Mouse (Mus musculus) megakaryocyte, embryonic 14.5 days (primary cell): ENCODE results near the gene Mia2. TPM values are rescaled to one million over a fixed set of nuclear protein-coding genes. Genes with fewer than 3 reads are reported as not detected.
"Not testable (repeated sequence)": the region's sequence is repeated elsewhere in the genome, so short reads cannot be mapped to it uniquely, and the experiment has no call there.

Experiments used
- H3K27me3 ChIP-seq: replicated peaks from 2 replicates; pipeline ENCODE3; 2012; ENCODE audit warnings: inconsistent platforms
- H3K36me3 ChIP-seq: replicated peaks from 2 replicates; pipeline ENCODE3; 2012; ENCODE audit warnings: low read length, inconsistent platforms, mixed read lengths
- H3K4me1 ChIP-seq: 2 replicates; pipeline ENCODE4 v1.6.1; 2012; ENCODE audit warnings: inconsistent platforms
- H3K4me3 ChIP-seq: replicated peaks from 2 replicates; pipeline ENCODE3; 2012; ENCODE audit warnings: moderate library complexity, mild to moderate bottlenecking, inconsistent platforms
- H3K9me3 ChIP-seq: 2 replicates; pipeline ENCODE4 v1.6.1; 2012; ENCODE audit warnings: inconsistent platforms
- FLI1 ChIP-seq: IDR thresholded peaks from 2 replicates; pipeline ENCODE4 v1.6.1; 2012; ENCODE audit warnings: low read length, inconsistent platforms, mixed read lengths
- GATA1 ChIP-seq: IDR thresholded peaks from 3 replicates; pipeline ENCODE4 v1.6.1; 2012; ENCODE audit warnings: mixed read lengths, low read length, inconsistent platforms, borderline replicate concordance
- polyA plus RNA-seq: library from polyadenylated mRNA; stranded (reverse); fragments of >175 nt; gene quantifications from 2 replicates; pipeline ENCODE4 v1.2.3, GENCODE M21; 2012; ENCODE audit warnings: low replicate concordance; ENCODE audit not compliant: insufficient read depth

The Mia2 gene
- polyA plus RNA-seq, 1 experiment, result 26.3 TPM

DNA sequence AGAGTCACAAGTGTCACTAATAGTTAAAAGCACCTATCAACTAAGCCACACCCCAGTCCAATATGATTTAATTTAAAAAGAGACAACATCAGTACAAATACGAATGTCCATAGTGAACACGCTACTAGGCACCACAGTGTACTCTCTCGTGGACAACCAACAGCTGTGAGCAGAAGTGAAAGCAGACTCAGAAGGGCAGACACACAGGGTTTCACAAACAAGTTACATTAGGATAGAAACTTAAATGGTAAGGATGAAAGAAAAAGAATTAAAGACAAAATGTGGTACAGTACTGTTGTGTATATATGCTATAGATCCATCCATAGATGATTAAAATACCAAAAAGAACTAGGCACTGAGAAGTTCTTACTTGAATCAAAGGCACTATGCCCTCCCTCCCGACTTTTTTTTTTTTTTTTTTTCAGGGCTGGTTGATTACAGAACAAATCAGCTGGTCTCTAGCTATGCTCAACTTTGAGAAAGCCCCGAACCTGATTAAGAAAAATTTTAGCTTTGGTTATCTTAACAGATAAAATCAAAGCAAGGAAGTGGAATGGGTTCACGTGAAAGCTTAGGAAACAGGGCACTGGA is 121.2 kb downstream of the Mia2 start:
- Histone ChIP-seq H3K36me3 (peaks cover 21% of the 10 kb centered on the region), H3K27me3 (no peaks in the 10 kb centered on the region), H3K9me3 (no peaks in the 10 kb centered on the region), H3K4me3 (peak overlapping the region; percentile 93), H3K4me1 (peaks cover 56% of the 10 kb centered on the region)
- TF ChIP-seq GATA1 (no peak), FLI1 (no peak)

DNA sequence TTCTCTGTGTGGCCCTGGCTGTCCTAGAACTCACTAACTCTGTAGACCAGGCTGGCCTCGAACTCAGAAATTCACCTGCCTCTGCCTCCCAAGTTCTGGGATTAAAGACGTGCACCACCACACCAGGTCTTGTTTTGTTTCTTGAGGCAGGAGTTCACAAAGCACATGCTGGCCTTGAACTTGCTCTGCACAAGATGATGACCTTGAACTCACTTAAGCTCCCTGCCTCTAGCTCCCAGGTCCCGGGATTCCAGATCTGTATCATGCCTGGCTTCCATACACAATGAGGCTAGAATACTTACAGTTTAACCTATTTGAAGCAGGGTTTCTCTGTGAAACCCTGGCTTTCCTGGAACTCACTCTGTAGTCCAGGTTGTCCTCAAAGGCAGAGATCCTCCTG is 121.7 kb downstream of the Mia2 start:
- TF ChIP-seq GATA1, result no peak
- no peak for TF ChIP-seq FLI1
- H3K4me3 ChIP-seq, result peak overlapping the region; percentile 93
- peaks cover 17% of the 10 kb centered on the region for H3K36me3 ChIP-seq
- H3K4me1 ChIP-seq, result peaks cover 56% of the 10 kb centered on the region
- H3K27me3 ChIP-seq, result no peaks in the 10 kb centered on the region
- no peaks in the 10 kb centered on the region for H3K9me3 ChIP-seq

DNA sequence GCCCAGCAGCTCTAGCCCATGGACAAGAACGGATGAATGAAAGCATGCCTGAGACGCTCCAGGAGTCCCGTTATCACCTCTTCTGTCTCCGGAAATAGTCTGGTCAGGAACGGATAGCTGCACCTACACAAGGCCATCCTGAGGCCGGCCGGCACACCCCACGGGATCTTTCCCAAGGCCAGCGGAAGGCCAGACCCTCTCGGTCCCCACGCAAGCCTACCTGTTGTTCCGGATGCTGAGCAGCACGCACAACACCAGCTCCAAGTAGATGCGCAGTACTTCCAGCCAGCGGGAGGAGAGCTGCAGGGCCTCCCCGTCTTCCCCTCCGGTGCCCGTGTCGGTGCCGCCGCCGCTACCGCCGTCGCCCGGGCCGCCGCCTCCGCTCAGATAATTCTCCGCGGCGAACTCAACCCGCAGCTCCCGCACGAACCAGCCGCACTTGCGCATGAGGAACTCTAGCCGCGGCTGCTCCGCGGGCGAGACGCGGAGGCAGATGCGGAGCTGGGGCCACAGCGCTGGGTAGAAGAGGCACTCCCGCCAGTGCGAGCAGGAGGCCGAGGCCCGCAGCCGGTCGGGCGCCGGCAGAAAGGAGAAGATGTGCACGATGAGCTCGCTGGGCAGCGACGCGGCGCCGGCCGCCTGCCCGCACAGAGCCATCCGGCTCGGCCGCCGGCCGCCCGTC is 123.2 kb downstream of the Mia2 start:
- Histone ChIP-seq H3K9me3 (no peaks in the 10 kb centered on the region), H3K27me3 (no peaks in the 10 kb centered on the region), H3K4me3 (peak overlapping the region; percentile 93), H3K4me1 (peaks cover 42% of the 10 kb centered on the region), H3K36me3 (peaks cover 3% of the 10 kb centered on the region)
- TF ChIP-seq FLI1, result no peak
- no peak for TF ChIP-seq GATA1

DNA sequence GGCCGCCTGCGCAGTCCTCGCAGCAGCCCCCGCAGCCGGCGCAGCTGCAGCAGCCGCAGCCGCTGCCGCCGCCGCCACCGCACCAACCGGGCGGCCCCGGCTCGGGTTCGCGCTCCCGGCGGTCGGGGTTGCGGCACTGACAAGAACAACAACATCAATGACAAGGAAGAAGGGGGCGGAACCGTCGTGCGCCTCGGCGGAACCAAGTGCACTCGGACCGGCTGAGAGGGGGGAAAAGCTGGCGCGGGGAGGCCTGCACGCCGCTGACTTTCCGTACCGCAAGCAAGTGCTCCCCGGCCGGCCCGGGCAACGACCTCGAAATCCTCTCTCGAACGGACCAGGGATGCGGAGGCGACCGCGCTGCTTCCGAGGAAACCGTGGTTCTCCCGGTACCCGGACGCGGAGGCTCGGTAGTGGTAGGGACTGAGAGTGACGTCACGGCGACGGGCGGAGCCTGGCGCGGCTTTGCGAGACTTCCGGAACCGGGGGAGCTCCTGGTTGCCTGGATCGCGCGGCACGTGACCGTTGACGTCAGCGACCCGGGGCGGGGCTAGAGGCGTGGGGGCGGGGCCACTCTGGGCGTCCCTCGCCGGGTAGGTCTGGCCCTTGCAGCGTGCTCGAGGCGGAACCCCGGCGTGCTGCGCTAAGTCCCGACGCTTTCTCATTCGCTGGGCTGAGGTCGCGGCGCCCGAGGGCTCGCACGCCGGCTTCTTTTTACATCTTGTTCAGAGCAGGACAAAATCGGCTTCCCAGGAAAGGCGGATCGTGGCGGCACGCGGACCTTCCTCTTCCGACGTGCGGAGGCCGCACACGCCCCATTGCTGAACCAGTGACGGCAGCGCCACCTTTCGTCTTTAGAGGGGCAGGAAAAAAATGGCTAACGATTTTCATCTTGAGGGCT is 124.0 kb downstream of the Mia2 start, which contains the start of gene Fbxo33:
Fbxo33 (minus strand) TSS at position 401 of the 901 bp plus-strand sequence.
- Histone ChIP-seq H3K4me3 (peak within 1 kb of the TSS; percentile 93), H3K27me3 (no peaks in the 10 kb centered on the region), H3K4me1 (peaks cover 38% of the 10 kb centered on the region), H3K36me3 (peaks cover under 1% of the 10 kb centered on the region), H3K9me3 (no peaks in the 10 kb centered on the region)
- 0 out of 2 replicates have a peak, but pooled peaks have one; percentile 16 for TF ChIP-seq FLI1
- TF ChIP-seq GATA1, result no peak

DNA sequence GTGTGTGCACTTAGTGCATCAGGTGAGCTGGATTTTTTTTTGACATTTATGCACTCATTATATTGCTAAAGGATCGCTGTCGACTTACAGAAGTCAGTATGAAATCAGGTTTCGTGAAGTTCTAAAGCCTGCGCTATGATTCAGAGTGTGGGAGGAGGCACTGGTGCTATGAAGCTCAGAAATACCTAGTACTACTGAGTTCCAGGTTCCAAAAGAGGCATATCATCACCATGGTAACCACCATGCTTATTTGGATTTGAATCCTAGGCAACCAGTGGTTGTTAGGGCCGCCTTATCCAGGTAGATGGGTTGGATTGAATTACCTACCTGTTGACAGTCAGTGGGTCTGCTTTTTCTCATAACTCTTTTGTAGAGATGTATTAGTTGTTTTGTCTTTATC is 132.8 kb downstream of the Mia2 start:
- peaks cover 3% of the 10 kb centered on the region; the same call in 1 of the 2 replicates for H3K4me1 ChIP-seq
- peaks cover 12% of the 10 kb centered on the region for H3K9me3 ChIP-seq
- no peaks in the 10 kb centered on the region for H3K36me3 ChIP-seq
- H3K27me3 ChIP-seq, result no peaks in the 10 kb centered on the region
- H3K4me3 ChIP-seq, result no peak overlapping the region
- TF ChIP-seq FLI1 (no peak), GATA1 (no peak)

DNA sequence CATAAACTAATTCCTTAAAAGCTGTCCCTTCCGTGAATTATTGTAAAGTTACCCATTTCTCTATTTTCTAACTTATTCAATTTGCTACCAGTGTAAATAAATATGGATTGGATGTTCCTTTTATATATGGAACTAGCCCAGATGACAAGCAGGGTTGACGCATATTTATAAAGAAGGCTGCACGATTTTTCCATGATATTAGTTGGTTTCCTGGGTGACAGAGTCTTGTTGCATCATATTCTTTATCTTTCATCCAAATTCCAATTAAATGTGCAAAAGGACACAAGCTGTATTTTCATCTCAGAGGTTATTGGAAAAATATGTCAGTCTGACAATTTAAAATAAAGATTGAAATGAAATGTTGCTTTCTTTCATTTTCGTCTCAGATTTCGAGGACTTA is 142.8 kb downstream of the Mia2 start:
- H3K27me3 ChIP-seq, result no peaks in the 10 kb centered on the region
- no peaks in the 10 kb centered on the region for H3K36me3 ChIP-seq
- 0 out of 2 replicates have a peak, but pooled peaks cover 2% of the 10 kb centered on the region for H3K9me3 ChIP-seq
- no peaks in the 10 kb centered on the region for H3K4me1 ChIP-seq
- no peak for TF ChIP-seq GATA1
- TF ChIP-seq FLI1, result no peak
- no peak overlapping the region for H3K4me3 ChIP-seq

DNA sequence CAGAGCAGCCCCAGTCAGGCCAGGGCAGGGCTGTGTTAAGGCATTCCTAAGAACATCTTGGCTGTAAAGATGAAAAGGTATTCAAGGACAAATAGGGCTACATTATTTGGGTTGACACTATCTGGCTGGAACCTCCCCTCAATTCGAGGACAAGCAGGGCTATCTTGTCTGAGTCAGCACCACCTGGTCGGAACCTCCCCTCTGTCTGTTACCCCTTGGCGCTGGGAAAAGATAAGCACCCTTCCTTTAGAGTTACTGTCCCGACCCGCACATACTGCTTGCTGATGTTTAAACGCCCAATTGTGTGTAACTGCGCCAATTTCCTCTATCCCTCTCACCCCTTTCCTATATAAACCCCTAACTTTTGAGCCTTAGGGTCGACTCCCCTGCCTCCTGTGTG is 145.4 kb downstream of the Mia2 start:
- H3K9me3 ChIP-seq, H3K4me1 ChIP-seq, H3K36me3 ChIP-seq, H3K27me3 ChIP-seq, H3K4me3 ChIP-seq: not testable (repeated sequence)

Other genes with a start within 250 kb of the Mia2 start
- gene Sec23a, start 83.8 kb upstream of the Mia2 start, polyA plus RNA-seq, result 1.2 and 1.5 TPM in 2 replicates
- gene Gemin2, start 82.4 kb upstream of the Mia2 start, polyA plus RNA-seq, result 1.8 TPM in 1 of 2 replicates, not detected in the other
- gene Trappc6b, start 34.3 kb upstream of the Mia2 start, polyA plus RNA-seq, result 15.5 and 76.7 TPM in 2 replicates
- gene Pnn, start 28.9 kb upstream of the Mia2 start, polyA plus RNA-seq, result 14.7 and 32.9 TPM in 2 replicates
- gene Fbxo33, start 123.9 kb downstream of the Mia2 start, polyA plus RNA-seq, result 3.6 and 8.6 TPM in 2 replicates